Mouse (Mus musculus) stomach, postnatal 0 days (tissue): ENCODE results near the gene Plxdc2.

ENCODE experiments used
- CTCF ChIP-seq: IDR thresholded peaks from 2 replicates; pipeline ENCODE4 v1.5.1; 2016; ENCODE audit warnings: antibody characterized with exemption, low read depth, mild to moderate bottlenecking, moderate library complexity
- EP300 ChIP-seq: optimal IDR thresholded peaks from 2 replicates; pipeline ENCODE3; 2016; ENCODE audit warnings: antibody characterized with exemption

DNA sequence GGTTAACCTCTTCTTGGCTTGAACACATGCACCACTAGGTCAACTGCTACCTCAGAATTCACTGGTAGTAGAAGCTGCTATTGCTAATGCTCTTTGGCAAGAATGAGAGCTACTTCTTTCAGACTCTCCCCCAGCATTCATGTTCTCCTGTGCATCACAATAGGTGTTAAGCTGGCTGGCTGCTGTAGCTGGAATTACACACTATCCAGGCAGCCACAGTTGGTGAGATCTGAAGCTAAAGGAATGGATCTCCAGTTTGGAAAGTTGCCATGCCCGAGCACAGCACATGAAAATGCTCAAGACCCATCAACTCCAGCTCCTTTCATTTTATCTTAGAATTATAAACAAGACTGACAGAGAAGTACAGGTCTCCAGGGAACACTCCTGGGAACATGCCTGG lies 103.4 kb downstream of the Plxdc2 start:
- TF ChIP-seq CTCF (no peak), EP300 (no peak)
